In the genomic region with DNA sequence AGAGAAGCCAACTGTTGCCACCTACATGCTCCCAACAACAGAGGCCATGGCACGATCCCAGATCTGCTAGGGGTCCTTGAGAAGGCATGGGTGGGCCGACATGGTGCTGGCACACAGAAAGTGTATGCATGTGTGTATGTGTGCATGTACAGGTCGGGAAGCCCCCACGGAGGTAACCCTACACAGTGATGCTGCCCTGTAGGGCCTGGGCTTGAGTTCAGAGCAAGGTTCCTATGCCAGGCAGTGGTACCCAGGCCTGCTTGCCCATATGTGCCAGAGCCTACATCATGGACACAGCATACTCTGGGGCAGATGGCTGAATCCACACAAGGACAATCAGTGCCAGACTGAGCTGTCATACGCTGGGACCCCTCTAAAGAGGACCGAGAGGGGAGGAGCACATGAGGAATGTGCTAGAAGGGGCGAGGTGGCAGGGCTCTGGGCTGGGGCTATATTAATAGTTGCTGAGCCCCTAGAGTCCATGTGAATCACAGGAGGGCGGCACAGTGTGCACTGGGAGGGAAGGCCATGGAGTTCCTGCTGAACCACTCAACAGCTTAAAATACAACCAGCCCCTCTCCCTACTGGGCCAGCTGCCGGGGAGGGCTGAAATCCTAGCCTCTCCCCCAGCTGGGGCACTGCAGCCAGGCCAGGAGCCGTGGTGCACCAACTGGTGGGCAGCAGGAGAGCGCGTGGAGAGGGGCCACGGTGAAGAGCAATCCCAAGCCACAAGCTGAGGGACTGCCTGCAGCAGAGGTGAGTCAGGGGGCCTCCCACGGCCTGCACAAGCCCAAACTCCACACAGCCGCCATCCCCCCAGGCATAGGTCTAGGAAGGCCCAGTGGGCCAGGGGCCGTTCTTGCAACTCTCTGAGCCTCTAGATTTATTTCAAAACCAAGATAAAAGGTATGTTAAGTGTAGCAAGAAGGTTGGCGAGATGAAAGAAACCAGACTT, we compare ENCODE assay signal across 10 mouse cellular contexts. TPM values are rescaled to one million over a fixed set of nuclear protein-coding genes. Genes with fewer than 3 reads are reported as not detected.
A peak's percentile ranks its signal among the peaks of the same experiment; 100 is the strongest.
DNase-seq lines count a peak whose midpoint lies in the region; ATAC-seq and TF ChIP-seq lines count a peak whose summit lies in the region.
"Had no signal": no experiment of that assay in that cellular context is flagged by ENCODE, and none has a peak within 500 bp of the region (broad histone marks: within the 10 kb centered on the region; RNA-seq: fewer than 3 reads in every experiment).

No protein-coding gene starts in this region.

- no peaks in the 10 kb centered on the region for H3K27me3 ChIP-seq in intestine, embryonic 14.5 days (replicated peaks; ENCODE audit: control insufficient read depth, insufficient read depth, low read length)
- no peaks in the 10 kb centered on the region for H3K27me3 ChIP-seq in intestine, postnatal 0 days (replicated peaks; ENCODE audit: control insufficient read depth, insufficient read depth, low read length)
- no peaks in the 10 kb centered on the region for H3K27me3 ChIP-seq in forebrain, embryonic 16.5 days (replicated peaks; ENCODE audit: control insufficient read depth, insufficient read depth, low read length)
- H3K27me3 ChIP-seq in kidney, postnatal 0 days (ENCODE audit: insufficient read depth, low read length): no peaks in the 10 kb centered on the region
- H3K27me3 ChIP-seq: liver, embryonic 13.5 days had no signal

- TF ChIP-seq CTCF in intestine, postnatal 0 days (IDR thresholded peaks at IDR 0.05; ENCODE audit: low read depth): no peak
- TF ChIP-seq CTCF in kidney, postnatal 0 days (IDR thresholded peaks at IDR 0.05; ENCODE audit: low read depth): no peak

- H3K4me1 ChIP-seq in intestine, embryonic 14.5 days (replicated peaks; ENCODE audit: control insufficient read depth, insufficient read depth, low read length): peaks cover 17% of the 10 kb centered on the region; the same call in 1 of the 2 replicates
- H3K4me1 ChIP-seq in intestine, postnatal 0 days (replicated peaks; ENCODE audit: control insufficient read depth, insufficient read depth, low read length): no peaks in the 10 kb centered on the region; the same call in 1 of the 2 replicates
- H3K4me1 ChIP-seq in forebrain, embryonic 16.5 days (replicated peaks; ENCODE audit: control insufficient read depth, insufficient read depth, low read length): peaks cover 22% of the 10 kb centered on the region
- H3K4me1 ChIP-seq in kidney, postnatal 0 days (replicated peaks; ENCODE audit: insufficient read depth, low read length): peaks cover 31% of the 10 kb centered on the region

- H3K9ac ChIP-seq in intestine, embryonic 14.5 days (ENCODE audit: low read length): no peak overlapping the region
- H3K9ac ChIP-seq in intestine, postnatal 0 days (ENCODE audit: low read depth, low read length): no peak overlapping the region
- no peak overlapping the region for H3K9ac ChIP-seq in forebrain, embryonic 16.5 days (replicated peaks; ENCODE audit: low read depth, low read length)
- no peak overlapping the region for H3K9ac ChIP-seq in kidney, postnatal 0 days (ENCODE audit: low read depth, low read length)
- H3K9ac ChIP-seq: liver, embryonic 13.5 days had no signal

- H3K9me3 ChIP-seq in intestine, embryonic 14.5 days (ENCODE audit: control insufficient read depth, low read length): no peaks in the 10 kb centered on the region
- H3K9me3 ChIP-seq in intestine, postnatal 0 days (ENCODE audit: control insufficient read depth): no peaks in the 10 kb centered on the region
- H3K9me3 ChIP-seq in forebrain, embryonic 16.5 days (ENCODE audit: control insufficient read depth, low read length): no peaks in the 10 kb centered on the region
- no peaks in the 10 kb centered on the region for H3K9me3 ChIP-seq in kidney, postnatal 0 days (replicated peaks; ENCODE audit: low read length)
- H3K9me3 ChIP-seq: liver, embryonic 13.5 days had no signal

- peak overlapping the region; percentile 23 for H3K27ac ChIP-seq in intestine, embryonic 14.5 days (ENCODE audit: low read depth)
- H3K27ac ChIP-seq in intestine, postnatal 0 days (ENCODE audit: low read depth, low read length): no peak overlapping the region
- H3K27ac ChIP-seq in forebrain, embryonic 16.5 days (ENCODE audit: low read length): no peak overlapping the region
- H3K27ac ChIP-seq in kidney, postnatal 0 days: peak overlapping the region; percentile 51

- ATAC-seq in intestine, embryonic 14.5 days (replicated peaks; ENCODE audit: low FRiP score, low TSS enrichment, low read depth): no peak
- no peak for ATAC-seq in intestine, postnatal 0 days
- ATAC-seq in forebrain, embryonic 16.5 days: peak; percentile 26; the same call in 1 of the 2 replicates
- ATAC-seq in kidney, postnatal 0 days (replicated peaks; ENCODE audit: low FRiP score, low read depth): no peak
- no peak for ATAC-seq in erythroid progenitor cell, adult 5-6 weeks (replicated peaks; ENCODE audit: low FRiP score, poor library complexity, severe bottlenecking)

- H3K36me3 ChIP-seq in intestine, embryonic 14.5 days (ENCODE audit: control insufficient read depth, insufficient read depth, low read length): peaks cover 31% of the 10 kb centered on the region
- peaks cover 29% of the 10 kb centered on the region for H3K36me3 ChIP-seq in intestine, postnatal 0 days (ENCODE audit: control insufficient read depth, insufficient read depth)
- peaks cover 7% of the 10 kb centered on the region for H3K36me3 ChIP-seq in forebrain, embryonic 16.5 days (ENCODE audit: control insufficient read depth, insufficient read depth)
- peaks cover 13% of the 10 kb centered on the region; the same call in 1 of the 2 replicates for H3K36me3 ChIP-seq in kidney, postnatal 0 days (ENCODE audit: insufficient read depth, low read length)

- 0 out of 2 replicates have a peak overlapping the region, but pooled peaks have one; percentile 11 for H3K4me2 ChIP-seq in intestine, embryonic 14.5 days (ENCODE audit: low read length)
- no peak overlapping the region for H3K4me2 ChIP-seq in intestine, postnatal 0 days (replicated peaks; ENCODE audit: low read depth)
- no peak overlapping the region for H3K4me2 ChIP-seq in forebrain, embryonic 16.5 days (ENCODE audit: low read length)
- no peak overlapping the region for H3K4me2 ChIP-seq in kidney, postnatal 0 days (ENCODE audit: low read length)
- H3K4me2 ChIP-seq: liver, embryonic 13.5 days had no signal

- H3K4me3 ChIP-seq in intestine, embryonic 14.5 days (ENCODE audit: low read depth, low read length): no peak overlapping the region
- H3K4me3 ChIP-seq in intestine, postnatal 0 days (ENCODE audit: low read depth, low read length): no peak overlapping the region
- H3K4me3 ChIP-seq in forebrain, embryonic 16.5 days (replicated peaks; ENCODE audit: low read length): no peak overlapping the region
- no peak overlapping the region for H3K4me3 ChIP-seq in kidney, postnatal 0 days (replicated peaks; ENCODE audit: low read depth, low read length)
- H3K4me3 ChIP-seq: liver, embryonic 13.5 days had no signal

- DNase-seq in intestine, embryonic 14.5 days (ENCODE audit: low spot score): peak; percentile 54
- DNase-seq in spleen, postnatal 4 days (ENCODE audit: low spot score in 2 of 2): peak; percentile 9 to 59
- no peak for DNase-seq in spleen, postnatal 14 days (ENCODE audit: low spot score in 2 of 2)
- no peak for DNase-seq in kidney, postnatal 0 days (ENCODE audit: low spot score)
- no peak for DNase-seq in Muller cell, postnatal 12 days (ENCODE audit: inconsistent ontology term)
- DNase-seq: liver, embryonic 13.5 days had no signal

- 57% methylated on average over 17 of the region's 17 CpGs for WGBS in intestine, embryonic 14.5 days
- WGBS in intestine, postnatal 0 days: 67% methylated on average over 17 of the region's 17 CpGs
- WGBS in forebrain, embryonic 16.5 days: 75% methylated on average over 17 of the region's 17 CpGs
- WGBS in kidney, postnatal 0 days: 52% methylated on average over 17 of the region's 17 CpGs

RNA-seq across cellular contexts. Expression of a gene that starts 9.4 kb away (rescaled TPM):
- 364 and 372 TPM in 2 replicates for polyA plus RNA-seq in intestine, embryonic 14.5 days (2014; fragmentation: Nextera tagmentation; extraction: Ambion mirVana)
- polyA plus RNA-seq in intestine, postnatal 0 days (2015; fragmentation: Nextera tagmentation; extraction: Ambion mirVana): 579 and 585 TPM in 2 replicates
- polyA plus RNA-seq in forebrain, embryonic 16.5 days (2015; fragmentation: Nextera tagmentation; extraction: Ambion mirVana): 281 and 325 TPM in 2 replicates
- 502 and 515 TPM in 2 replicates for polyA plus RNA-seq in kidney, postnatal 0 days (2015; fragmentation: Nextera tagmentation; extraction: Ambion mirVana)
- 90.1 and 119 TPM in 2 replicates for total RNA-seq in erythroid progenitor cell, adult 5-6 weeks (2015; ENCODE audit: low replicate concordance)
- total RNA-seq in erythroid progenitor cell, adult 5-6 weeks (2017; ENCODE audit: low replicate concordance): 75.9 and 125 TPM in 2 replicates

RNA-seq across cellular contexts. Expression of a gene that starts 31.9 kb away (rescaled TPM):
- 660 and 684 TPM in 2 replicates for polyA plus RNA-seq in intestine, embryonic 14.5 days (2014; fragmentation: Nextera tagmentation; extraction: Ambion mirVana)
- 317 and 320 TPM in 2 replicates for polyA plus RNA-seq in intestine, postnatal 0 days (2015; fragmentation: Nextera tagmentation; extraction: Ambion mirVana)
- polyA plus RNA-seq in forebrain, embryonic 16.5 days (2015; fragmentation: Nextera tagmentation; extraction: Ambion mirVana): 694 and 809 TPM in 2 replicates
- polyA plus RNA-seq in kidney, postnatal 0 days (2015; fragmentation: Nextera tagmentation; extraction: Ambion mirVana): 560 and 574 TPM in 2 replicates
- 292 and 301 TPM in 2 replicates for total RNA-seq in erythroid progenitor cell, adult 5-6 weeks (2015; ENCODE audit: low replicate concordance)
- total RNA-seq in erythroid progenitor cell, adult 5-6 weeks (2017; ENCODE audit: low replicate concordance): 92.2 and 190 TPM in 2 replicates

RNA-seq across cellular contexts. Expression of a gene that starts 32.2 kb away (rescaled TPM):
- polyA plus RNA-seq in intestine, embryonic 14.5 days (2014; fragmentation: Nextera tagmentation; extraction: Ambion mirVana): 46.5 and 48.7 TPM in 2 replicates
- polyA plus RNA-seq in intestine, postnatal 0 days (2015; fragmentation: Nextera tagmentation; extraction: Ambion mirVana): 26.1 and 28.8 TPM in 2 replicates
- 58.6 and 62.3 TPM in 2 replicates for polyA plus RNA-seq in forebrain, embryonic 16.5 days (2015; fragmentation: Nextera tagmentation; extraction: Ambion mirVana)
- polyA plus RNA-seq in kidney, postnatal 0 days (2015; fragmentation: Nextera tagmentation; extraction: Ambion mirVana): 30.2 and 35.3 TPM in 2 replicates
- 56.2 and 59.5 TPM in 2 replicates for total RNA-seq in erythroid progenitor cell, adult 5-6 weeks (2015; ENCODE audit: low replicate concordance)
- total RNA-seq in erythroid progenitor cell, adult 5-6 weeks (2017; ENCODE audit: low replicate concordance): 58.9 and 62.4 TPM in 2 replicates

RNA-seq across cellular contexts. Expression of a gene that starts 40.3 kb away (rescaled TPM):
- not detected in 2 replicates for polyA plus RNA-seq in intestine, embryonic 14.5 days (2014; fragmentation: Nextera tagmentation; extraction: Ambion mirVana)
- not detected in 2 replicates for polyA plus RNA-seq in intestine, postnatal 0 days (2015; fragmentation: Nextera tagmentation; extraction: Ambion mirVana)
- polyA plus RNA-seq in forebrain, embryonic 16.5 days (2015; fragmentation: Nextera tagmentation; extraction: Ambion mirVana): not detected in 2 replicates
- polyA plus RNA-seq in kidney, postnatal 0 days (2015; fragmentation: Nextera tagmentation; extraction: Ambion mirVana): not detected in 2 replicates
- not detected in 2 replicates for total RNA-seq in erythroid progenitor cell, adult 5-6 weeks (2015; ENCODE audit: low replicate concordance)
- total RNA-seq in erythroid progenitor cell, adult 5-6 weeks (2017; ENCODE audit: low replicate concordance): not detected in 2 replicates
- total RNA-seq: MEL had no signal
- polyA plus RNA-seq: liver, embryonic 13.5 days had no signal

Comparison
In these comparisons a context has a peak if more than half of its experiments do, and no peak if none do; other contexts are left out.
1. DNase-seq: peak in intestine, embryonic 14.5 days (single experiment) and spleen, postnatal 4 days (2 of 2); none in spleen, postnatal 14 days (0 of 2), kidney, postnatal 0 days (single experiment) and Muller cell, postnatal 12 days (single experiment).
2. H3K27ac ChIP-seq: peak in intestine, embryonic 14.5 days (single experiment) and kidney, postnatal 0 days (single experiment); none in intestine, postnatal 0 days (single experiment) and forebrain, embryonic 16.5 days (single experiment).